Mouse (Mus musculus) urinary bladder, postnatal 0 days (tissue): ENCODE results near the gene Synpr. TPM values are rescaled to one million over a fixed set of nuclear protein-coding genes. Genes with fewer than 3 reads are reported as not detected.

ENCODE experiments used
- polyA plus RNA-seq: library from polyadenylated mRNA; unstranded; fragments of >200 nt; fragmentation: Nextera tagmentation; extraction: Ambion mirVana; gene quantifications from 2 replicates; pipeline ENCODE4 v1.2.1, GENCODE M21; 2015

Gene Synpr
- 0.69 and 0.79 TPM in 2 replicates for polyA plus RNA-seq

DNA sequence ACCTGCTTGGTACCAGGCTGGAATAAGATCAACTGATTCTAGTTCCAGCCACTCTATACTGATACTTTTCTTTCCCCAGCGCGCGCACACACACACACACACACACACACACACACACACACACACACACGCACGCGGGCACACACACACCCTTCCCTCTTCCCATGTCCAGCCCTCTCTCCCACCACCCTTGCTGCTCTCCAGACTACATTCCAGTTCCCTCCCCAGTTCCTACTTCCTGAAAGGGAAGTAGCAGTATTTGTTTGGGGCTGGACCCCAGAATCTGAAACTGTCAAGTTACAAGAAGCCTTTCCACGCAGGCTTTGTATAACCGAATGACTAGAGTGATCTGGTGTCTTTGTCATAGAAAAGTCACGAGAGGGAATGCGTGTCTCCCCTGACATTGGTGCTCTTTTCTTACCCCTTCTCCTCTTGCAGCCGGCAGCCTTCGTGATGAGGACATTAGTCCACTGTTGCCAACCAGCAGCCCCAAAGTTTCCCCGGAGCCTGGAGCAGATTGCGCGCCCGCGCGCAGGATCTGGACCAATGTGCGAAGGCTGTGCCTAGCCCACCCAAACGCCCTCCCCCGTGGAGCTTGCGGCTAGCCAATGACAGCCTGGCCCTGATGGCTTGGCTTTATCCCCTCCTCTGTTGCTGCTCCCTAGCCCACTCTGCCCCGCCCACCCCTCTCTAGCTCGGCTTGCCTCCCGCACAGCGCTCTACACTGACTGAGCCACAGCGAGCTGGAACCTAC lies at the start of gene Synpr:
Synpr (plus strand) TSS at position 690 of the 754 bp plus-strand sequence.

